Mouse (Mus musculus) cerebellum, adult 2 months (tissue): ENCODE data around the gene Rbm25. TPM values are rescaled to one million over a fixed set of nuclear protein-coding genes. Genes with fewer than 3 reads are reported as not detected.

Experiments
- DNase-seq, 2 experiments: peaks; one replicate each; pipeline ENCODE4 v3.0.0; 2021
- H3K27ac ChIP-seq: fragments of 200-500 bp; 2 replicates; pipeline ENCODE4 v1.5.1; 2012; ENCODE audit warnings: low read length, control low read depth, inconsistent platforms; ENCODE audit not compliant: insufficient read depth
- H3K27me3 ChIP-seq: fragments of 200-500 bp; 2 replicates; pipeline ENCODE4 v1.6.1; 2012; ENCODE audit warnings: inconsistent platforms, mild to moderate bottlenecking, low read length, moderate library complexity; ENCODE audit not compliant: control insufficient read depth, insufficient read depth
- H3K4me1 ChIP-seq: fragments of 200-500 bp; 2 replicates; pipeline ENCODE4 v1.6.1; 2011; ENCODE audit warnings: low read length; ENCODE audit not compliant: control insufficient read depth, insufficient read depth
- H3K4me3 ChIP-seq: fragments of 200-500 bp; replicated peaks from 2 replicates; pipeline ENCODE3; 2011; ENCODE audit warnings: mild to moderate bottlenecking, low read depth, low read length, control low read depth; ENCODE audit not compliant: insufficient read depth
- CTCF ChIP-seq: fragments of 200-500 bp; IDR thresholded peaks from 2 replicates; pipeline ENCODE4 v1.5.1; 2011; ENCODE audit warnings: low read depth, mild to moderate bottlenecking, control low read depth, low read length, moderate library complexity, borderline replicate concordance; ENCODE audit not compliant: insufficient read depth
- POLR2A ChIP-seq: fragments of 200-500 bp; IDR thresholded peaks from 2 replicates; pipeline ENCODE4 v1.6.1; 2011; ENCODE audit warnings: low read length, control low read depth, borderline replicate concordance; ENCODE audit not compliant: insufficient read depth
- WGBS: fragments of 180-500 bp; shearing (Covaris S2); methylation state at CpG from one replicate; pipeline ENCODE4 v1.1.7; 2018; 5-methylcytosine and 5-hydroxymethylcytosine counted together
- polyA plus RNA-seq: library from polyadenylated mRNA; depleted of rRNA; stranded (reverse); fragments of >200 nt; gene quantifications from 2 replicates; pipeline ENCODE4 v1.2.3, GENCODE M21; 2012

Rbm25 gene
- polyA plus RNA-seq, 1 experiment = 159 TPM

DNA sequence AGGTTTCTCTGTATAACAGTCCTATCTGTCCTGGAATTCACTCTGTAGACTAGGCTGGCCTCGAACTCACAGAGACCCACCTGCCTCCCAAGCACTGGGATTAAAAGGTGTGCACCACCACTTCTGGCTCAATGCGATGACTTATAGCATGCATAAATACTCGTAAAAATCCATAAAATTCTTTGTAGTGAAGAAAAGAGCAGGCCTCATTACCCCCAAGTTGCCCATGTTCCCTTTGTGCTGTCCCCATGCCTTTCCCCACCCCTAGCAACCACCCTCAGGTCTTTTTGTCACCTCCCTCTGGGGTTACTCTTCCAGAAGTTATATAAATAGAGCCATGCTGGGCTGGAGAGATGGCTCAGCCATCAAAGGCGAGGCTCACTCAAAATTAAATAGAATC is 71.8 kb downstream of the Rbm25 start:
- no peak overlapping the region for H3K4me3 ChIP-seq
- 37% methylated on average over 4 of the region's 4 CpGs for WGBS
- H3K27ac ChIP-seq = no peak overlapping the region
- H3K4me1 ChIP-seq = 0 out of 2 replicates have a peak, but pooled peaks cover 3% of the 10 kb centered on the region
- H3K27me3 ChIP-seq = no peaks in the 10 kb centered on the region
- DNase-seq = no peak
- TF ChIP-seq CTCF = no peak
- no peak for TF ChIP-seq POLR2A

DNA sequence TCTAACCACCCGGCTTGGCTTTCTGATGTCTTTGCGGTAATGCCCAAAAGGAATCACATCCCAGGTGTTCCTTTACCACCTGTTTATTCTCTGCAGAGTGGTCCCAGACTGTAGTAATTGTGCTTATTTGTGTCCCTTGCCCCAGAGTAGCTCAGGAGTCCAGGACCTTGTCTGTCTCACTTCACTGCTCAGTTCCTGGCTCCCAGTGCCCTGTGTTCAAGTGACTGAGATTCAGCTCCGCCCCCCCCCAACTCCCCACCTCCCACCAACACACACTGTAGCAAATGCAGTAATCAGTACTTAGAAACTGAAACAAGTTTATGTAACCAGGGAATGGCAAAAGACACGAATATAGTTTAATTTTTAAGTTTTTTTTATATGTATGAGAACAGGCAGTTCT is 75.9 kb downstream of the Rbm25 start:
- no peak for DNase-seq
- WGBS = 95% methylated on average over 4 of the region's 4 CpGs
- Histone ChIP-seq H3K4me1 (0 out of 2 replicates have a peak, but pooled peaks cover 3% of the 10 kb centered on the region), H3K27me3 (no peaks in the 10 kb centered on the region), H3K4me3 (no peak overlapping the region), H3K27ac (no peak overlapping the region)
- no peak for TF ChIP-seq POLR2A
- no peak for TF ChIP-seq CTCF

DNA sequence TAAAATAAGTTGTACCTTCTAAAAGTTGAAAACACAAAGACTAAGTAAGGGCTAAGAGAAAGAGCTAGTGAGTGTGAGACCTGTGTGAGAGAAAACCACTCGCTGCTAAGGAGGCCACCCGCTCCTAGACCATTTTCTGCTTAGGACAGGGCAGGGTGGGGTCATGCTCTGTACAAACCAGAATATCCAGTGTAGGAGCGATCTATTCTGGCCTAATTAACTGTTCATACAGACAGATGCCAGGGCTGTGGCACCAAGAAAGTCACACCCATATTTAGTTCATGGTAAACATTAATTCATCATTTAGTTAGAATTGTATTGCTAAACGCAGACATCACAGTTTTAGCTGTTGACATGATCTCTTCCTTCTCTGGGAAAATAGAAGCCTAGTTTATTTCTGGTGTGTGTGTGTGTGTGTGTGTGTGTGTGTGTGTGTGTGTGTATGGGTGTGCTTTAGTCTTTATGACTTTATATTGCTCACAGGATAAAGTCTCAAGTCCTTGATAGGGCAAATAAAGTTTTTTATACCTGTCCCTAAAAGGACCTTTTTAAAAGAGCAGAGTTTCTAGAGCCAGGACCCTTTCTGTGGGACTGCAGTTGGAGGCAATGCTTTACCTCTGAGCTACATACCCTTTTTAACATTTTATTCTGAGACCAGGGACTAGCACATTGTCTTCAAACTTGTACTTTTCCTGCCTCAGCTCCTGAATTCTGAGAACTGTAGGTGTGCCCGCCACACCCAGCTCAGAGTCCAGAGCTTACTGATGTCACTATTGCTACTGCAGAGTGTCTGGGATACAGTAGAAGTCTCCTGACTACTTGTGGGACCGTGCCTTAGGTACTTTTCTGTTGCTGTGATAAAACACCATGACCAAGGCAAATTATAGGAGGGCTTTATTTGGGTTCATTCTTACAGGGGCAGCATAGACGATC is 77.4 kb downstream of the Rbm25 start:
- Histone ChIP-seq H3K4me3 (no peak overlapping the region), H3K27me3 (no peaks in the 10 kb centered on the region), H3K27ac (no peak overlapping the region), H3K4me1 (no peaks in the 10 kb centered on the region)
- DNase-seq = no peak
- TF ChIP-seq CTCF (no peak), POLR2A (no peak)
- WGBS = 82% methylated on average over 7 of the region's 7 CpGs

GRCm38 (mm10) chr12:83709934-83710333 is 78.9 kb downstream of the Rbm25 start:
- DNase-seq = no peak
- WGBS = 88% methylated on average over 2 of the region's 2 CpGs
- Histone ChIP-seq H3K27ac (no peak overlapping the region), H3K27me3 (no peaks in the 10 kb centered on the region), H3K4me1 (no peaks in the 10 kb centered on the region), H3K4me3 (no peak overlapping the region)
- TF ChIP-seq POLR2A = no peak

GRCm38 (mm10) chr12:83713749-83714148 is 82.7 kb downstream of the Rbm25 start:
- no peak overlapping the region for H3K4me3 ChIP-seq
- H3K4me1 ChIP-seq = no peaks in the 10 kb centered on the region
- TF ChIP-seq POLR2A = no peak
- TF ChIP-seq CTCF = peak; percentile 50; the same call in 1 of the 2 replicates
- DNase-seq = peak in 1 of 2 experiments; percentile 63
- no peaks in the 10 kb centered on the region for H3K27me3 ChIP-seq
- H3K27ac ChIP-seq = no peak overlapping the region
- 45% methylated on average over 2 of the region's 2 CpGs for WGBS

DNA sequence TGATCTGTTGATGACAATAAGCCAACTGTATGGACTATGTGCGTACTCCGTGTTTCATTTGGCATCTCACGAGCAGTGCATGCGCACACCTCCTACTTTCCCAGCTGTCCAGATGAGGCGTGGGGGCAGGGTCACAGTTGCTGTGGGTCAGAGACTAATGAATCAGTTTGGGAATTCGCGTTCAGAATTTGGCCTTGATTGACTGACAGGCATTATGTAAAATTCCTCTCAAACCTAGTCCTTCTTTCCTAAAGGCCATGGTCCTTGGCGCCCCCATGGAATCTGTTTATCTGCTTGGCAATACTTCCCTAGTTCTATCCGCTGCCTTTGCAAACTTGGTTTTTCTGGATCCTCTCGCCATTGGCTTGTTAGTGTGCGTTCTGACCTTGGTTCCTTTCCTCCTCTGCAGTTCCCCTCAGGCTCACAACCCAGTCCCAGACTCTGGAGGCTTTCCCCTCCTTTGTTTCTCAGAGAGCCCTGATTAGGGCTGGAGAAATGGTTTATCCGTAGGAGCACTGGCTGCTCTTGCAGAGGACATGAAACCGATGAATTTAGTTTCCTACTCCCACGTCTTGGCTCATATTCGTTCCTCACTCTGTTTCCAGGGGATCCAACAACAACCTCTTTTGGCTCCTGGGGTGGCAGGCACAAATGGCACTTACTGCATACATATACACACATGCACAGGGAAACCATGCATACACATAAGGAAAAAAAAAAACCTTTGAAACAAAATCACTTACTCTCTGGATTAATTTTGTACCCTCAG is 85.6 kb downstream of the Rbm25 start:
- no peak for DNase-seq
- WGBS = 76% methylated on average over 15 of the region's 15 CpGs
- no peak overlapping the region for H3K4me3 ChIP-seq
- H3K27ac ChIP-seq = no peak overlapping the region
- H3K27me3 ChIP-seq = no peaks in the 10 kb centered on the region
- TF ChIP-seq CTCF = no peak
- no peak for TF ChIP-seq POLR2A
- no peaks in the 10 kb centered on the region for H3K4me1 ChIP-seq

DNA sequence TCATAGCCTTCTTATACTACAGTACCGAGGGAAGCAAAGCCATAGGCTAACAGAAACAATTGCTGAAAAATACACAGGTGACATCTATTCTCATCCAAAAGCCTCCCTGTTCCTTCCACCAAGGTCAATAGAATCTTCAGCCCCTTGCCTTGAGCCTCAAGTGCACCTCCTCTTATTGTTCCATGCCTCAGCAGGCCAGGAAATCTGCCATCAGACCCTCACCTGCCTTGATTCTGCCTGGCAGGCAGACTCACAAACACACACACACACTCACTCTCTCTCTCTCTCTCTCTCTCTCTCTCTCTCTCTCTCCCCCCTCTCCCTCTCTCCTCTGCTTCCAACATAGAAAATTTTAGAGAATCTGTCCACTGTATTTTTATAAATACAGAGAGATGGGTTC is 88.4 kb downstream of the Rbm25 start:
- DNase-seq = no peak
- H3K27me3 ChIP-seq = no peaks in the 10 kb centered on the region
- 97% methylated on average over 1 of the region's 1 CpGs for WGBS
- no peak overlapping the region for H3K4me3 ChIP-seq
- TF ChIP-seq CTCF (no peak), POLR2A (no peak)
- no peak overlapping the region for H3K27ac ChIP-seq
- H3K4me1 ChIP-seq = no peaks in the 10 kb centered on the region
